Mouse (Mus musculus) adrenal gland, postnatal 25 days (tissue): ENCODE data around the gene Fam186b. TPM values are rescaled to one million over a fixed set of nuclear protein-coding genes. Genes with fewer than 3 reads are reported as not detected.

Source experiments
- DNase-seq: peaks from one replicate; pipeline ENCODE4 v3.0.0; 2021; ENCODE audit warnings: mixed read lengths
- total RNA-seq: library from RNA; stranded (reverse); gene quantifications from 2 replicates; pipeline ENCODE4 v1.2.3, GENCODE M21; 2021

Gene Fam186b
- total RNA-seq, 1 experiment from 2014 or later: 2.4 TPM

GRCm38 (mm10) chr15:99222794-99223584 is 72.7 kb downstream of the Fam186b start:
- DNase-seq: no peak

- no peak for DNase-seq
These were observed 74.3 kb downstream of the Fam186b start for GRCm38 (mm10) chr15:99221315-99221952.

Other genes with a start within 250 kb of the Fam186b start
- 0.52 and 2.2 TPM in 2 replicates for gene Prph, start 240.7 kb downstream of the Fam186b start, total RNA-seq
- gene Troap, start 221.3 kb downstream of the Fam186b start, total RNA-seq: 4.3 and 5.6 TPM in 2 replicates
- gene C1ql4, start 208.1 kb downstream of the Fam186b start, total RNA-seq: not detected in 2 replicates
- 1.9 and 3.8 TPM in 2 replicates for gene Dnajc22, start 202.7 kb downstream of the Fam186b start, total RNA-seq
- 18.7 and 19.6 TPM in 2 replicates for gene Spats2, start 170.0 kb downstream of the Fam186b start, total RNA-seq
- gene Kcnh3, start 71.0 kb downstream of the Fam186b start, total RNA-seq: 0.67 and 1.2 TPM in 2 replicates
- 32.5 and 54.6 TPM in 2 replicates for gene Mcrs1, start 43.9 kb downstream of the Fam186b start, total RNA-seq
- gene Prpf40b, start 801 bp downstream of the Fam186b start, total RNA-seq: 55.2 and 59.6 TPM in 2 replicates
- 16.4 and 24.1 TPM in 2 replicates for gene Fmnl3, start 74.6 kb upstream of the Fam186b start, total RNA-seq
- 719 and 813 TPM in 2 replicates for gene Tmbim6, start 97.0 kb upstream of the Fam186b start, total RNA-seq
- gene Nckap5l, start 161.9 kb upstream of the Fam186b start, total RNA-seq: 40.6 and 42.1 TPM in 2 replicates
- gene Bcdin3d, start 178.8 kb upstream of the Fam186b start, total RNA-seq: 6.2 and 7.7 TPM in 2 replicates
- gene Faim2, start 232.3 kb upstream of the Fam186b start, total RNA-seq: 24.3 TPM in 2 replicates